Comparison of ENCODE assay signal across 25 mouse cellular contexts in the genomic region with DNA sequence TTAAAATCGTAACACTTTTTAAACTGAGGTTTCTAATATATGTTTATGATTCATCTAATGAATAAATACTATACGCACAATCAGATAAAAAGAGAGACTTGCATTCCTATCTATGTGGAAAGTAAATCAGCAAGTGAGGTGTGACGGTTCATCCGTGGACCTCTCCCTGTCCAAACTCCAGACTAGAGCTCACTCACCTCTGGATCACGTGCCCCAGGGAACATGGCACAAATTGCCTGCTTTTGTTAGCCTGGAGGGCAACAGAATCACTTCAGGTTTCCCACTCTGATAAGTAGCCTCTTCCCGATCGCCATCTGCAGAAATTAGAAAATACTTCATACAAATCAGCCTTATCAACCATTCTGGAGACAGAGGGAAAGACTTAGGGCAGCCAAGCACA.
DNase-seq lines count a peak whose midpoint lies in the region; ATAC-seq and TF ChIP-seq lines count a peak whose summit lies in the region.
"Had no signal": no experiment of that assay in that cellular context is flagged by ENCODE, and none has a peak within 500 bp of the region (broad histone marks: within the 10 kb centered on the region; RNA-seq: fewer than 3 reads in every experiment).

No protein-coding gene starts in this region.

- H3K9me3 ChIP-seq in kidney, embryonic 15.5 days (replicated peaks) = no peaks in the 10 kb centered on the region
- H3K9me3 ChIP-seq: embryonic facial prominence, embryonic 10.5 days; embryonic facial prominence, embryonic 12.5 days; forebrain, embryonic 13.5 days; forebrain, embryonic 15.5 days; G1E had no signal

- no peak overlapping the region for H3K4me2 ChIP-seq in kidney, embryonic 15.5 days
- H3K4me2 ChIP-seq: embryonic facial prominence, embryonic 12.5 days; forebrain, embryonic 13.5 days; forebrain, embryonic 15.5 days had no signal

- WGBS in kidney, embryonic 15.5 days = 38% methylated on average over 7 of the region's 7 CpGs

- TF ChIP-seq CTCF in C2C12 (IDR thresholded peaks at IDR 0.05; ENCODE audit: control insufficient read depth, insufficient read depth, insufficient read length) = no peak

- no peak overlapping the region for H3K9ac ChIP-seq in kidney, embryonic 15.5 days
- H3K9ac ChIP-seq: embryonic facial prominence, embryonic 12.5 days; forebrain, embryonic 13.5 days; forebrain, embryonic 15.5 days had no signal

- H3K4me3 ChIP-seq in kidney, embryonic 15.5 days (replicated peaks) = no peak overlapping the region
- no peak overlapping the region for H3K4me3 ChIP-seq in C2C12 (ENCODE audit: insufficient read depth, poor library complexity, severe bottlenecking)
- H3K4me3 ChIP-seq: embryonic facial prominence, embryonic 10.5 days; embryonic facial prominence, embryonic 12.5 days; forebrain, embryonic 13.5 days; forebrain, embryonic 15.5 days had no signal

- DNase-seq in kidney, adult 18-20 months = peak; percentile 25
- DNase-seq in kidney, postnatal 4 days = no peak
- peak; percentile 40 for DNase-seq in kidney, adult 9 months
- DNase-seq in kidney, postnatal 25 days = peak; percentile 47 to 63
- DNase-seq in right cerebral cortex, postnatal 4 days = no peak
- no peak for DNase-seq in right cerebral cortex, postnatal 25 days
- DNase-seq: adrenal gland, adult 8-10 months; adrenal gland, postnatal 14 days; adrenal gland, postnatal 36 days; cerebellum, adult 11-12 months; cerebellum, adult 2 months; cerebellum, adult 9-10 months; cerebellum, postnatal 10 days; cerebellum, postnatal 25 days had no signal

- no peaks in the 10 kb centered on the region for H3K79me2 ChIP-seq in C2C12 (ENCODE audit: control insufficient read depth, insufficient read depth)

- no peak overlapping the region for H3K27ac ChIP-seq in kidney, embryonic 15.5 days
- H3K27ac ChIP-seq: embryonic facial prominence, embryonic 10.5 days; embryonic facial prominence, embryonic 12.5 days; forebrain, embryonic 13.5 days; forebrain, embryonic 15.5 days had no signal

- H3K79me3 ChIP-seq in C2C12 (ENCODE audit: low read depth) = no peaks in the 10 kb centered on the region

- H3ac ChIP-seq in C2C12 (ENCODE audit: control insufficient read depth, insufficient read length, low read depth) = no peak overlapping the region

- peaks cover 22% of the 10 kb centered on the region for H3K27me3 ChIP-seq in kidney, embryonic 15.5 days
- H3K27me3 ChIP-seq in C2C12 (ENCODE audit: control insufficient read depth, insufficient read depth, insufficient read length) = peaks cover 8% of the 10 kb centered on the region
- H3K27me3 ChIP-seq: CH12.LX; embryonic facial prominence, embryonic 12.5 days; forebrain, embryonic 13.5 days; forebrain, embryonic 15.5 days had no signal

- ATAC-seq in kidney, embryonic 15.5 days (replicated peaks; ENCODE audit: low FRiP score) = no peak
- ATAC-seq: activated CD4-positive, CD25-positive, alpha-beta regulatory T cell, adult 4 months; CD4-positive, CD25-positive, alpha-beta regulatory T cell, adult 4 months; forebrain, embryonic 13.5 days; forebrain, embryonic 15.5 days; Patski had no signal

- no peaks in the 10 kb centered on the region for H3K36me3 ChIP-seq in kidney, embryonic 15.5 days
- no peaks in the 10 kb centered on the region for H3K36me3 ChIP-seq in C2C12 (ENCODE audit: control insufficient read depth, insufficient read depth)
- H3K36me3 ChIP-seq: embryonic facial prominence, embryonic 10.5 days; embryonic facial prominence, embryonic 12.5 days; forebrain, embryonic 15.5 days; G1E had no signal

- H3K4me1 ChIP-seq in kidney, embryonic 15.5 days = peaks cover 6% of the 10 kb centered on the region
- H3K4me1 ChIP-seq: forebrain, embryonic 13.5 days; forebrain, embryonic 15.5 days had no signal

TF ChIP-seq in C2C12, 6 proteins besides CTCF, POLR2A, EP300 and RAD21:
- TF ChIP-seq USF1 (IDR thresholded peaks at IDR 0.05; ENCODE audit: low read depth) (peak; percentile 26), CEBPB (IDR thresholded peaks at IDR 0.05; ENCODE audit: low read depth) (no peak)

Comparison
In these comparisons a context has a peak if more than half of its experiments do, and no peak if none do; other contexts are left out.
1. DNase-seq: peak in kidney, adult 18-20 months (single experiment), kidney, adult 9 months (single experiment) and kidney, postnatal 25 days (2 of 2); none in kidney, postnatal 4 days (0 of 2), right cerebral cortex, postnatal 4 days (single experiment) and right cerebral cortex, postnatal 25 days (single experiment).